Mouse (Mus musculus) lung, embryonic 14.5 days (tissue): Measurements from ENCODE around the gene Fgd4. TPM values are rescaled to one million over a fixed set of nuclear protein-coding genes. Genes with fewer than 3 reads are reported as not detected.
A peak's percentile ranks its signal among the peaks of the same experiment; 100 is the strongest.
"Not testable (repeated sequence)": the region's sequence is repeated elsewhere in the genome, so short reads cannot be mapped to it uniquely, and the experiment has no call there.

ENCODE experiments used
- ATAC-seq: fragments of 200-750 bp; cut with Nextera tagmentation; 2 replicates; pipeline ENCODE4 v1.8.0; 2017; ENCODE audit warnings: mild to moderate bottlenecking, moderate TSS enrichment, moderate library complexity; ENCODE audit not compliant: insufficient read depth
- DNase-seq: peaks from one replicate; pipeline ENCODE4 v3.0.0-alpha.2; 2015
- H3K27ac ChIP-seq: fragments of 300-500 bp; sonication (generic); 2 replicates; pipeline ENCODE4 v1.5.1; 2014; ENCODE audit warnings: low read depth, mild to moderate bottlenecking, moderate library complexity
- H3K27me3 ChIP-seq: fragments of 300-500 bp; sonication (generic); 2 replicates; pipeline ENCODE4 v1.6.1; 2014; ENCODE audit warnings: low read length, control low read depth; ENCODE audit not compliant: insufficient read depth
- H3K36me3 ChIP-seq: fragments of 300-500 bp; sonication (generic); 2 replicates; pipeline ENCODE4 v1.6.1; 2014; ENCODE audit warnings: control low read depth; ENCODE audit not compliant: insufficient read depth
- H3K4me1 ChIP-seq: fragments of 300-500 bp; sonication (generic); 2 replicates; pipeline ENCODE4 v1.6.1; 2014; ENCODE audit warnings: antibody characterized with exemption, control low read depth; ENCODE audit not compliant: insufficient read depth
- H3K4me2 ChIP-seq: fragments of 300-500 bp; sonication (generic); 2 replicates; pipeline ENCODE4 v1.6.1; 2014; ENCODE audit warnings: mild to moderate bottlenecking
- H3K4me3 ChIP-seq: fragments of 300-500 bp; sonication (generic); 2 replicates; pipeline ENCODE4 v1.5.1; 2014; ENCODE audit warnings: low read depth, low read length
- H3K9ac ChIP-seq: fragments of 300-500 bp; sonication (generic); 2 replicates; pipeline ENCODE4 v1.6.1; 2014
- H3K9me3 ChIP-seq: fragments of 300-500 bp; sonication (generic); 2 replicates; pipeline ENCODE4 v1.6.1; 2016; ENCODE audit warnings: low read depth, low read length, control low read depth
- CTCF ChIP-seq: IDR thresholded peaks from 2 replicates; pipeline ENCODE4 v1.5.1; 2016; ENCODE audit warnings: antibody characterized with exemption, low read depth
- WGBS: fragments of 180-500 bp; shearing (Covaris S2); extraction: QIAGEN DNeasy Blood & Tissue Kit; methylation state at CpG from one replicate; pipeline ENCODE4 v1.1.7; 2014; 5-methylcytosine and 5-hydroxymethylcytosine counted together
- polyA plus RNA-seq: library from polyadenylated mRNA; unstranded; fragments of >200 nt; fragmentation: Nextera tagmentation; extraction: Ambion mirVana; gene quantifications from 2 replicates; pipeline ENCODE4 v1.2.1, GENCODE M21; 2014

Fgd4 gene
- polyA plus RNA-seq, 1 experiment from 2014 or later, result 6.8 TPM

DNA sequence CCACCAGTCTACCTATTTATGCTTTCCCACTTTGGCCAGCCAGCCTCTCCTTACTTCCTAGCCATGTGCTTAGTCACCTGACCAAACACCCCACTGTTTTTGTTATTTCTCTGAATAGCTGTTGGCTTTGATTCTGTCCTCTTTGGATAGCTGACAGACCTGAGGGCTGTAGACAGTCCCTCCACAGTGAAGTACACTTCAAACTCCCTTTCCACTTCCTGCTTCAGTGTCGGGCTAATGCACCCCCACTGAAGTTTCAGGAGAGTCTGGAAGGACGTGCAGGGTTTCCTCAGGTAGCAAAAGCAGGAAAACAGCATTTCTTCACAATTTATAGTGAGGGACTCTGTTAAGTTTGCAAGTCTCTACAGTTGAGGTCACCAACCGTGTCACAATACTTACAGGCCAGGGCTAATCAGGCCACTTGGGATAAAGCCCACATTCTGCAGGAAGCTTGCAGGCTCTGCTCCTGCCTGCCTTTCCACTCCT is 57.4 kb downstream of the Fgd4 start:
- ATAC-seq (peak; percentile 17; the same call in 1 of the 2 replicates), DNase-seq (no peak)
- no peak overlapping the region for H3K9ac ChIP-seq
- H3K4me2 ChIP-seq, result no peak overlapping the region
- no peak overlapping the region for H3K27ac ChIP-seq
- no peak overlapping the region for H3K4me3 ChIP-seq
- H3K9me3 ChIP-seq, result no peaks in the 10 kb centered on the region
- no peaks in the 10 kb centered on the region for H3K4me1 ChIP-seq
- TF ChIP-seq CTCF, result no peak
- no peaks in the 10 kb centered on the region for H3K36me3 ChIP-seq
- WGBS, result 51% methylated on average over 3 of the region's 3 CpGs
- no peaks in the 10 kb centered on the region for H3K27me3 ChIP-seq

DNA sequence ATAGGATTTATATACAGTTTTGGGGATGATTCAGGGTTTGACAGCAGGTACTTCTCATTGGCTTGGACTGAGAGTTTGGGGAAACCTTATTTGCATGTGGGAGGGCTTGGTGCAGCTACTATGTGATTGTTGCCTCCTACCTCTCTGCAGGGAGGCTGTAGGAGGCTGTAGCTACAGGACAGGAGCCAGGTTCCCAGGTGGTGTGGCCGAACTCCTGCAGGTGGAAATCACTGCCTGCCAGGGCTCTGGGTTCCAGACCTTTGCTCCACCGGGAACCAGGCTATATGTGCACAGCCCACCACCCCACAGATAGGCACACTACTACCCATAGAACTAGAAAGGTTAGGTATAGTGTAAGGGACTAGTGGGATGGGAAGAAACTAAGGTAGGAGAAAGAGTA is 61.0 kb downstream of the Fgd4 start:
- H3K4me1 ChIP-seq, H3K27me3 ChIP-seq, H3K36me3 ChIP-seq, H3K9me3 ChIP-seq, H3K27ac ChIP-seq, H3K4me3 ChIP-seq, H3K9ac ChIP-seq, DNase-seq, H3K4me2 ChIP-seq, ATAC-seq: not testable (repeated sequence)
- 61% methylated on average over 2 of the region's 2 CpGs for WGBS

DNA sequence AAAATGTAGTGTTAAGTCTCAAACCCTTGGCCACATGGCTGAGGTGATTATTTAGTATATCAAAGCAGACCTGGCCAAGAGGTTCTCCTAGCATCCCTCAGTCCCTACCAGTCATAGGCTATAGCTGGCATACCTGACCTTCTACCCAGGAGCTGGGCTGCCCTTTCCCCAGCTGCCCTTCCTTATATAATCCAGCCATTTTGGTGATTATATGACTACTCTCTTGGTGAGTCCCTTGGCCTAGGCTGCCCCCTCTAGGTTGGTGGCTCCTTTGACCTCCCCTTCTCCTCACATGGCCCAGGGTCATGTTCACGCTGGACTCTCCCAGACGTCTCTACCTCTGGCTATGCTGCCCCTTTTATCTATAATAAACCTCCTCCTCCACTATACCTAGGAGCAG is 65.1 kb downstream of the Fgd4 start:
- Histone ChIP-seq H3K27ac (no peak overlapping the region), H3K4me1 (no peaks in the 10 kb centered on the region), H3K36me3 (no peaks in the 10 kb centered on the region), H3K9ac (no peak overlapping the region), H3K27me3 (no peaks in the 10 kb centered on the region), H3K4me3 (no peak overlapping the region), H3K4me2 (no peak overlapping the region), H3K9me3 (no peaks in the 10 kb centered on the region)
- no peak for DNase-seq
- no peak for TF ChIP-seq CTCF
- WGBS, result 59% methylated on average over 2 of the region's 2 CpGs
- ATAC-seq, result no peak

GRCm38 (mm10) chr16:16528014-16528413 is 72.3 kb downstream of the Fgd4 start:
- Histone ChIP-seq H3K4me2 (no peak overlapping the region), H3K4me1 (0 out of 2 replicates have a peak, but pooled peaks cover 2% of the 10 kb centered on the region), H3K27ac (no peak overlapping the region), H3K9me3 (no peaks in the 10 kb centered on the region), H3K36me3 (no peaks in the 10 kb centered on the region), H3K27me3 (no peaks in the 10 kb centered on the region), H3K9ac (no peak overlapping the region), H3K4me3 (no peak overlapping the region)
- 72% methylated on average over 3 of the region's 3 CpGs for WGBS
- no peak for TF ChIP-seq CTCF
- DNase-seq (no peak), ATAC-seq (no peak)

- Histone ChIP-seq H3K4me1 (0 out of 2 replicates have a peak, but pooled peaks cover 2% of the 10 kb centered on the region), H3K36me3 (no peaks in the 10 kb centered on the region), H3K27ac (peak overlapping the region; percentile 19; the same call in 1 of the 2 replicates), H3K9me3 (no peaks in the 10 kb centered on the region), H3K4me3 (no peak overlapping the region), H3K9ac (no peak overlapping the region), H3K4me2 (peak overlapping the region; percentile 29), H3K27me3 (no peaks in the 10 kb centered on the region)
- WGBS, result 35% methylated on average over 8 of the region's 8 CpGs
- TF ChIP-seq CTCF, result no peak
- ATAC-seq, result peak; percentile 87; the same call in 1 of the 2 replicates
- DNase-seq, result peak; percentile 62
Measured at GRCm38 (mm10) chr16:16527267-16527666, 73.1 kb downstream of the Fgd4 start.

DNA sequence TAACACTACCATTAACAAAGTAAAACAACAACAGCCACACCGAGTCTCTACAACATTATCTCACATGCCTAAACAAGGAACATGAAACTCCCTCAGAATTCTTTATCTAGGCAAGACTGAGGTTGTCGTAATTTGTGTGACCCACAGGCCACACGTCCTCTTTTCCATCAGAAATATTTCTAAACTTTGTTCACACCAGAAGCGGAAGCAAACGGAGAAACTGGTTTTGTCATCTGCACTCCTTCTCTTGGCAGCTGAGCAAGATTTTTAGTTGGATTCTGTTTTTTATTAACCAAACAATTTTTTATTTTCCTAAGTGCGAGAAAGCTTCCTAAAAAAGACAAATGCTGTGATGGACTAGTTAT is 73.6 kb downstream of the Fgd4 start:
- Histone ChIP-seq H3K4me3 (no peak overlapping the region), H3K36me3 (no peaks in the 10 kb centered on the region), H3K9ac (no peak overlapping the region), H3K27ac (peak overlapping the region; percentile 19; the same call in 1 of the 2 replicates), H3K27me3 (no peaks in the 10 kb centered on the region), H3K4me2 (peak overlapping the region; percentile 29), H3K9me3 (no peaks in the 10 kb centered on the region), H3K4me1 (0 out of 2 replicates have a peak, but pooled peaks cover 2% of the 10 kb centered on the region)
- ATAC-seq, result peak; percentile 38; the same call in 1 of the 2 replicates
- DNase-seq, result peak; percentile 54
- WGBS, result 15% methylated on average over 6 of the region's 6 CpGs
- TF ChIP-seq CTCF, result no peak

DNA sequence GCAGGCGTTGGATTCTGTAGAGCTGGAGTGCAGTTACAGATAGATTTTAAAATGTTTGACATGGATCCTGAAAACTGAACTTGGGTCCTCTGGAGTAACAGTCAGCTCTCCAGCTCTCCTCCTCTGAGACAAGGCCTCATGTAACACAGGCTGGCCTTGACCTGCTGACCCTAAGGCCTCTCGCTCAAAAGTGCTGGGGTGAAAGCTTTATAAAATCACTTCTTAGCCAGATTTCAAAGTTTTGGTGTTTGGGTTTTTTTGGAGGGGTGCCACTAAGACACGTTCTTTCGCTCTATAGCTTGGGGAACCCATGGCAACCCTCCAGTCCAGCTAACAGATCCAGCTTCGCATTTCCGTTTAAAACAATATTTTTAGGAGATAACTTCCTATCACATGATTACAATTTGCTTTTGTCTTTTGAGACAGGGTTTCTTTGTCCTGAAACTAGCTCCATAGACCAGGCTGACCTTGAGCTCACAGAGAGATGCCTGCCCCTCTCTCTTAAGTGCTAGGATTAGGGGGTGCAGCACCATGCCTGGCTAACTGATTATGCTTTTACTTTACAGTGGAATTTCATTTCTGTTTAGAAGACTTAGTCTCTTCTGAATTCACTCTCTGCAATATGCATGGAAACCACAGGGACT is 74.1 kb downstream of the Fgd4 start:
- Histone ChIP-seq H3K36me3 (no peaks in the 10 kb centered on the region), H3K9me3 (no peaks in the 10 kb centered on the region), H3K9ac (no peak overlapping the region), H3K27ac (peak overlapping the region; percentile 19; the same call in 1 of the 2 replicates), H3K4me1 (0 out of 2 replicates have a peak, but pooled peaks cover 2% of the 10 kb centered on the region), H3K4me2 (peak overlapping the region; percentile 29; the same call in 1 of the 2 replicates), H3K4me3 (no peak overlapping the region), H3K27me3 (no peaks in the 10 kb centered on the region)
- WGBS, result 42% methylated on average over 6 of the region's 6 CpGs
- TF ChIP-seq CTCF, result no peak
- DNase-seq (peak; percentile 60), ATAC-seq (peak; percentile 64)
